Mouse (Mus musculus): ENCODE measurements around the gene Setd2. TPM values are rescaled to one million over a fixed set of nuclear protein-coding genes. Genes with fewer than 3 reads are reported as not detected.

The Setd2 gene
- polyA plus RNA-seq, 1 experiment = 90.6 TPM

DNA sequence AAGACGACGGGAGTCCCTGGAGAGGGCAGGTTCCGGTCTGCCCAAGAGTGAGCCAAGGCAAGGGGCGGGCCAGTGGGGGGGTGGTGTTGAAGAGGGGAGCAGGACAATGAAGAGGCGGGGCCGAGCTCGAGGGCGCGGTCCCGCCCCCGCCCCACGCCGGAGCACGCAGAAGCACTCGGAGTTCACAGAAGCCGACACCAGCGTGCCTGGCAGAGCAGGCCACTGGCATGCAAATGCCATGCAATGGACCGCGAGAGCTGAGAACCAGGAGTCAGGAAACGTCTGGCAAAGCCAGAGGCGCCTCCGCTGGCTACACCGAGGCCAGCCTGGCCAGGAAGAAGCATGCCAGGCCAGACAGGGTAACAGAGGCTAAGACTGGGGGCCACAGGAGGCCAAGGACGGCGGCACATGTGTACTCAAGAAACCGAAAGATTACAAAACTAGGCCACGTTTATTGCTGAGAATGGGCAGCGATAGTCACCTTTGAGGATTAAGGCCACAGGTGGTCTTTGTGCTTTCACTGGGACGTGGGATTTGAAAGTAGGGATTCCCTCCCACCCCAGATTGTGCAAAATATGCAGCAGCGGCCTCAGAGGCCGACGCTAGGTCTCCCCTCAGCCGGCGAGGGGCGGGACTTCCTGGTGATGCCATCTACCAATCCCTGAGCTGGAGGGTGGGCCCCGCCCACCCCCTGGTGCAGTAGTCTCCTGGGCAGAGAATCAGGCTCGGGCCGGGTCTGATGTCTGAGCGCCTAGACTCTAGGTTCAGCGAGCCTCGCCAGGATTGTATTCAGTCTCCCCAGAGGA, 92.2 kb downstream of the Setd2 start, which contains the start of gene Nradd:
Gene Nradd, minus strand, starts transcription at position 92 of the 806 bp plus-strand sequence.
- TF ChIP-seq CTCF (IDR thresholded peaks at IDR 0.05; ENCODE audit: borderline replicate concordance, extremely low read depth, insufficient read depth, insufficient read length) (no peak), POLR2A (IDR thresholded peaks at IDR 0.05; ENCODE audit: borderline replicate concordance, extremely low read depth, insufficient read depth, insufficient read length, poor library complexity, severe bottlenecking) (peak; percentile 48; the same call in 1 of the 2 replicates)
- peak; percentile 96 for DNase-seq (ENCODE audit: low read depth)

DNA sequence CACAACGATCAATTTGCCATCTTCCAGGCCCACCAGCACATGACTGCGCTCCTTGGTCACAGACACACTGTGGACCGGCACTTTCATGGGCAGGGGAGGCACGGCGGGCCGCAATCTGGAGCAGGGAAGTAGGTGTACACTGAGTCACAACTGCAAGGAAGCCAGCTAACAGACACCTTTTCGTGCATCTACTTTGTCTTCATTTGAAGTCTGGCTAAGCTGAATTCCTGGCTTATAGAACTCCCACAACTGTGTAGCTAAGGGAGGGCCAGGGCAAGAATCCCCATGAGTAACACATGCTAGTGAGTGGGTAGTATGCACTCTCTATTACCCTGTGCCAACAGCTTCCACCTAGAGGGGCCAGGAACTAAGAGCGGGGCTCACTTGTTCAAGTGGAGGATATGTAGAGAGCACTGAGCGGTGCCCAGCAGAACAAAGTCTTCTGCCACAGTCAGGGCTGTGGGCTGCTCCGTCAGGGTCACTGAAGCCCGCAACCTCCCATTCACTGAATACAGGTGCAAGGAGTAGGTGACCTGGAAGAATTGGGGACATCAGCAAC, 93.0 kb downstream of the Setd2 start:
- DNase-seq (ENCODE audit: low read depth) = no peak
- TF ChIP-seq POLR2A (IDR thresholded peaks at IDR 0.05; ENCODE audit: borderline replicate concordance, extremely low read depth, insufficient read depth, insufficient read length, poor library complexity, severe bottlenecking) = no peak
- no peak for TF ChIP-seq CTCF (IDR thresholded peaks at IDR 0.05; ENCODE audit: borderline replicate concordance, extremely low read depth, insufficient read depth, insufficient read length)

DNA sequence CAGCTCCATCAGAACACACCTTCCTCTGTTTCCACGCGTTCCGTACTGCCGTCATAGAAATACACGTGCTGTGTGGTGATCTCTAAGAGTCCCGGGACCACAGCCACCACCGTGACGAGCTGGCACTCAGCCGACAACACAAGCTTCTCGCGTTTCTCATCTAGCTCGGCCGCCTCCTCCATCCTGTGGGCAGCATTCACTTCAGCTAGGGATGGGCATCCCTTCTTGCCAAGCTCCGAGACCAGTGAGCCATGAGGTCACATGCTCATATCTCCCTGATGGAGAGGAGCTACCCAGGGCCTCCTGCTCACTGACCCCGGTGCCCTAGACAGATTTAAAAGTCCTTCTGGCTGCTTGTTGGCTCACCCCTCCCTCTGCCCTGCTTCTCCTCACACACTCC, 97.8 kb downstream of the Setd2 start:
- no peak for DNase-seq (ENCODE audit: low read depth)
- TF ChIP-seq POLR2A (IDR thresholded peaks at IDR 0.05; ENCODE audit: borderline replicate concordance, extremely low read depth, insufficient read depth, insufficient read length, poor library complexity, severe bottlenecking) (no peak), CTCF (IDR thresholded peaks at IDR 0.05; ENCODE audit: borderline replicate concordance, extremely low read depth, insufficient read depth, insufficient read length) (no peak)

DNA sequence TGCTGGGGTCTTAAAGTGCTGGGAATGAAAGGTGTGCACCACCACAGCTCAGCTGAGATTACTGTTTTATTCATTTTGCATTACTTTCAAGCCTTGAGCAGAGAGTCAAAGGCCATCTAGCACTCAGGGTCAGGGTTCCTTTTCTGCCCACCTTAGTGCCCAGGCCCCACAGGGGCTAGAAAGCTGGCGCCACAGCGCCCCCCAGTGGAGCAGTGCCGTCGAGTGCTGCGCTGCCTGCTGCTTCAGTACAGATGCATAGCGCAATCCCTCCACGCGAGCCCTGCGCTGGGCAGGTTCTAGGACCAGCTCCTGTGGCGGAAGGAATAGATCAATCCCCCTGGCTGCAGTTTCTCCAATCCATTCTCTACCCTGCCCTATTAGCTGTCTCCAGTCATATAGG, 98.8 kb downstream of the Setd2 start:
- peak; percentile 69 for DNase-seq (ENCODE audit: low read depth)
- TF ChIP-seq CTCF (IDR thresholded peaks at IDR 0.05; ENCODE audit: borderline replicate concordance, extremely low read depth, insufficient read depth, insufficient read length) (peak; percentile 81), POLR2A (IDR thresholded peaks at IDR 0.05; ENCODE audit: borderline replicate concordance, extremely low read depth, insufficient read depth, insufficient read length, poor library complexity, severe bottlenecking) (no peak)

DNA sequence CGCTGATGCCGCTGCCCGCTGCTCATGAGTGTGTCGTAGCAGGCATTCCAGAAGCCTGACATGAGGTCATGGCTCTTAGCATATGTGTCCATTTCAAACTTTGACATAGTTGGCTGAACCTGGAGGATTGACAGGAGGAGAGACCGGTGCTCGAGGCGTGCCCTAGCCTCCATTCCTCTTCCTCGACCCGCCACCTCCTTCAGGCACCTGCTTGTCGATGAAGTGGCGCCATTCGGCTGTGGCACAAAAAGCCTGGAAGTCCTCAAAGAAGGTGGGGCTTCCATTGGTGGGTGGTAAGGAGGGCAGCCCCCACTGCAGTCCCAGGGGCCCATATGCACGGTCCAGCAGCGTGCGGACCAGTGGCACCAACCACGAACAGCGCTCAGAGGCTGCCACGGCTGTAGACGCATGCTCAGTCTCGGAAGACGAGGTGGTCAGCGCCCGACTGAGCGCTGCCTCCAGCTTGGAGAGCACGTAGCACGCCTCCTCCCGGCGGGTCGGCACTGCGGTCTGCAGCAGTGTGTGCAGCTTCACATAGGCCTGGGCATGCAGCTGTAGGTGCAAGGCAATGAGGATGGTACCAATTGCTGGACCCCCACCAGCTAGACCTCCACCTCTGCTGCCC, 99.4 kb downstream of the Setd2 start:
- TF ChIP-seq POLR2A (IDR thresholded peaks at IDR 0.05; ENCODE audit: borderline replicate concordance, extremely low read depth, insufficient read depth, insufficient read length, poor library complexity, severe bottlenecking) = no peak
- TF ChIP-seq CTCF (IDR thresholded peaks at IDR 0.05; ENCODE audit: borderline replicate concordance, extremely low read depth, insufficient read depth, insufficient read length) = peak; percentile 18; the same call in 1 of the 2 replicates
- peak; percentile 64 for DNase-seq (ENCODE audit: low read depth)

DNA sequence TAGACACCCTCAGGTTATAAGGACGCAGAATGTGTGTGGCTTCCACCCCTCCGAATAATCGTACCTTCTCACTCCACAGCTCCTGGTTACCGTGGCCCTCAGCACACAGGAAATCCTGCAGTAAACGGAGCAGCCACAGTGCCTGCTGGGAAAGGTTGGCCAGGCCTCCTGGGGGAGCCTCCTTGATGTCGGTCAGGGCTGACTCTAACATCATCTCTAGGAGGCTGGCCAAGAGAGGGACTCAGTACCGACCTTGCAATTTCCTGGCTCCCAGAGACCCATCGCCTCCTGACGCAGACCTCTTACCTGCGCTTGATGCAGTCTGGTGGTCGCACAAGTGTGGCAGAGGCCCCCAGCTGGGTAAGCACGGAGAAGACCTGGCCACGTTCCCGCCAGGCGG, 100.3 kb downstream of the Setd2 start:
- no peak for TF ChIP-seq POLR2A (IDR thresholded peaks at IDR 0.05; ENCODE audit: borderline replicate concordance, extremely low read depth, insufficient read depth, insufficient read length, poor library complexity, severe bottlenecking)
- TF ChIP-seq CTCF (IDR thresholded peaks at IDR 0.05; ENCODE audit: borderline replicate concordance, extremely low read depth, insufficient read depth, insufficient read length) = no peak
- DNase-seq (ENCODE audit: low read depth) = no peak

DNA sequence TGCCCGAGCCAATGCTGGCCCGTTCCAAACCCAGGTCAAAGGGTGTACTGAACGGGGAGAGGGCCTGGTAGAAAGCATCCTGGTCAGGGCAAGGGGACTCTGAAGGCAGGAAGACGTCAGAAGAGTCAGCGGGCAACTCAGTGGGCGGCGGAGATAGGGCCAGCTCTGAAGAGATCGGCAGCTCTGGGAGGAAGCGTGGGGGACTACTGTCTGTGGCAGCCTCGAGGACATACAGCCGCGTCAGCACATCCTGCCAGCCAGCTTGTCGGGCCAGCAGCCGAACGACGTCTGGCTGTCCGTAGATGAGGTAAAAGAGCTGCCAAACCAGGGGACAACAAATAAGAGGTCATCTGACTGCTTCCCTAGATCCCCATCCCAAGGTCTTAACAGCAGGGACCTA, 101.5 kb downstream of the Setd2 start:
- no peak for DNase-seq (ENCODE audit: low read depth)
- TF ChIP-seq POLR2A (IDR thresholded peaks at IDR 0.05; ENCODE audit: borderline replicate concordance, extremely low read depth, insufficient read depth, insufficient read length, poor library complexity, severe bottlenecking) (no peak), CTCF (IDR thresholded peaks at IDR 0.05; ENCODE audit: borderline replicate concordance, extremely low read depth, insufficient read depth, insufficient read length) (no peak)

DNA sequence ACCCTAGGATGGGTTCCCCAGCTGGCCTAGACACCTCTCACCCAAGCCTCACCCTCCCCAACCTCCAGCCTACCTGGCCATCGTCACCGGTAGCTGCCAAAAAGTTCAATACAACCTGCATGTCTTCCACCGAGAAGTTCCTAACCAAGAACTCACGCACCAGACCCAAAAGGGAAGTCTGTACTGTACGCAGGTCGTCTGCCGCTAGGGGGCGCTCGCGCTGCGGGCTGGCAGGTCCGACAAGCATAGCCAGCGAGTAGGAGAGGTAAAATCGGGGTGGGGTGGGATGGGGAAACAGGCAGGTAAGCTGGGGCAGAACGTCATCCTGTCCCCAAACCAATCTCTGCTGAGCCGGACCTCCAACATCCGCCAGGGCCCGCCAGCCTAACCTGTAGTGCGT, 102.8 kb downstream of the Setd2 start:
- DNase-seq (ENCODE audit: low read depth) = peak; percentile 85
- TF ChIP-seq POLR2A (IDR thresholded peaks at IDR 0.05; ENCODE audit: borderline replicate concordance, extremely low read depth, insufficient read depth, insufficient read length, poor library complexity, severe bottlenecking) (no peak), CTCF (IDR thresholded peaks at IDR 0.05; ENCODE audit: borderline replicate concordance, extremely low read depth, insufficient read depth, insufficient read length) (peak; percentile 99)

DNA sequence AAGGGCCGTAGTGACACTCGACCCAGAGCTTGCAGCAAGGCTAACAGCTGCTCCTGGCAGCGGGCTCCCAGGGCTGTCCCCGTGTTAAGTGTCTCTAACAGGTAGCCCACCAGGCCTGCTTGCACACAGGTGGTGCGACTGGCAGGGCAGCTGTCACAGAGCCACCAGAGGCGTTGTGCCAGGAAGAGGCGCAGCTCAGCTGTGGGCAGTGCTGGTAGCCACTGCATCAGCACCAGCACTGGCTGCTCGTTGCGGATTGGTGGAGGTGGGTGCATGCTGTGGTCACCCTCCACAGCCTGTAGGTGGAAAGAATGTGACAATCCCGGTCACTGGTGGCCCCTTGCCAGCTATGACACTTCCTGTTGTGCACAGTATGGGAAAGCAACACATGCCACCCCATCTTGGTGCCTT, 106.2 kb downstream of the Setd2 start:
- DNase-seq (ENCODE audit: low read depth) = no peak
- TF ChIP-seq CTCF (IDR thresholded peaks at IDR 0.05; ENCODE audit: borderline replicate concordance, extremely low read depth, insufficient read depth, insufficient read length) (no peak), POLR2A (IDR thresholded peaks at IDR 0.05; ENCODE audit: borderline replicate concordance, extremely low read depth, insufficient read depth, insufficient read length, poor library complexity, severe bottlenecking) (no peak)

DNA sequence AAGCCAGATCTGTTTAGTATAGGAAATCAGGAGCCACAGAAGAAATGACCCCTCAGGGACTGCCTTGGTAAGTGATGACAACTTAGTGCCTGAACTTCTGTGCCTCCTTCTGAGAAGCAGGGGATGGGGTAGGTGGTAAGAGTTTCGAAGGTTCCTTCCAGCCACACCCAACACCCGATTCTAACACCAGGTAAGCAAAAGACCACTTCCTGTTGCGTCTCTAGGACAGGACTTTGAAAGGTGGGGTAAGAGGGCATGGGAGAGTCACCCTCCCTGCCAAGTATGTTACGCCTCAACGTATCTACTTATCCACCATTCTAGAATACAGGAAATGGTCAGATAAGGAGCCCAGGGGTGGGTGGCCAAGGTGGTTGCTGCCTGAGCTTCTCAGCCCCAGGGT, 108.6 kb downstream of the Setd2 start:
- no peak for TF ChIP-seq CTCF (IDR thresholded peaks at IDR 0.05; ENCODE audit: borderline replicate concordance, extremely low read depth, insufficient read depth, insufficient read length)
- TF ChIP-seq POLR2A (IDR thresholded peaks at IDR 0.05; ENCODE audit: borderline replicate concordance, extremely low read depth, insufficient read depth, insufficient read length, poor library complexity, severe bottlenecking) = no peak
- no peak for DNase-seq (ENCODE audit: low read depth)

DNA sequence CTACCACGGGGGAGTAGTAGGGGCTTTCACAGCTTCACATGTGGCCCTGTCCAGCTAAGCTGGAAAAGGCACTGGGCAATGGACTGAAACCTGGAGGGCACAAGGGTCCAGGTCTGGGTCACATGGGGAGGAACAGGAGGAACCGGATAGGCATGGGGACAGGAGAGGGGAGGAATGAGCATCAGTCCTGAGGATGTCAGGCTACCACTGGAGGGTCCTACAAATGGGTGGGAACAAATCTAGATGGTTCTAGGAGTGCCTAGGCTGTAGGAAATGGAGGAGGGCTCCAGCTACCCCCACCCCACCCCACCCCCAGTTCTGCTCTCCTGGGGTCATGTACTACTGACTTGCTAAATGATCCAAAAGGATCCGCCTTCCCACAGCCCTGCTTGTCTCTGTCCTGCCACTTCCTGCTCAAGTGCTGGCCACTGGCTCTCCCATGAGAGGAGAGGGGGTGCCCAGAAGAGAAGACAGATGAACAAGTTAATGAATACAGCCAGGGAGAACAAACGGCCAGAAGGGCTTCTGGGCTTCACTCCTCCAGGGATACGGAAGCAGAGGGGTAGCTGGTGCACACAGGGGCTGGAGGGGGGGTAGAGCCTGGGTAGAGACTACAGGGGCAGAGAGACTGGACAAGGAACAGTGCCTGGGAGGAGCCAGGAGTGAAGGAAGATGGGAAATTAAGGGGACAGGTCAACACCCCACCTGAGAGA, 110.6 kb downstream of the Setd2 start:
- no peak for DNase-seq (ENCODE audit: low read depth)
- TF ChIP-seq POLR2A (IDR thresholded peaks at IDR 0.05; ENCODE audit: borderline replicate concordance, extremely low read depth, insufficient read depth, insufficient read length, poor library complexity, severe bottlenecking) (no peak), CTCF (IDR thresholded peaks at IDR 0.05; ENCODE audit: borderline replicate concordance, extremely low read depth, insufficient read depth, insufficient read length) (no peak)

All from brain, embryonic 14.5 days (tissue).